Mouse (Mus musculus) thymus, postnatal 0 days (tissue): ENCODE data around the gene Qars. TPM values are rescaled to one million over a fixed set of nuclear protein-coding genes. Genes with fewer than 3 reads are reported as not detected.

Experiments used
- DNase-seq: peaks from one replicate; pipeline ENCODE4 v3.0.0-alpha.2; 2015; ENCODE audit warnings: low spot score
- polyA plus RNA-seq: library from polyadenylated mRNA; unstranded; fragments of >200 nt; fragmentation: Nextera tagmentation; extraction: Ambion mirVana; gene quantifications from 2 replicates; pipeline ENCODE4 v1.2.1, GENCODE M21; 2015

Gene Qars
- polyA plus RNA-seq, 1 experiment from 2014 or later, result 113 TPM

- no peak for DNase-seq
These were observed 20.5 kb upstream of the Qars start for GRCm38 (mm10) chr9:108486973-108487530.

GRCm38 (mm10) chr9:108488403-108488802 is 19.1 kb upstream of the Qars start:
- no peak for DNase-seq

GRCm38 (mm10) chr9:108489215-108489614 is 18.3 kb upstream of the Qars start:
- no peak for DNase-seq

GRCm38 (mm10) chr9:108489702-108490558 is 17.6 kb upstream of the Qars start:
- no peak for DNase-seq

GRCm38 (mm10) chr9:108490559-108491285 is 16.8 kb upstream of the Qars start, which contains the start of gene Usp19:
TSS of gene Usp19 (plus strand) at chr9:108490602.
- peak; percentile 96 for DNase-seq

GRCm38 (mm10) chr9:108491286-108491580 is 16.3 kb upstream of the Qars start:
- no peak for DNase-seq

GRCm38 (mm10) chr9:108492043-108492750 is 15.3 kb upstream of the Qars start:
- DNase-seq, result no peak

- DNase-seq, result no peak
These were observed 14.3 kb upstream of the Qars start for GRCm38 (mm10) chr9:108493246-108493645.

GRCm38 (mm10) chr9:108494146-108494825 is 13.2 kb upstream of the Qars start:
- DNase-seq, result no peak

- DNase-seq, result no peak
These were observed 12.6 kb upstream of the Qars start for GRCm38 (mm10) chr9:108494905-108495304.

GRCm38 (mm10) chr9:108499231-108499630 is 8.3 kb upstream of the Qars start:
- no peak for DNase-seq

GRCm38 (mm10) chr9:108499943-108500342 is 7.6 kb upstream of the Qars start:
- DNase-seq, result no peak

- no peak for DNase-seq
These were observed 605 bp upstream of the Qars start for GRCm38 (mm10) chr9:108506901-108507300.

- no peak for DNase-seq
These were observed 1.3 kb downstream of the Qars start for GRCm38 (mm10) chr9:108508776-108509175.

GRCm38 (mm10) chr9:108516380-108517251 is 9.1 kb downstream of the Qars start, which contains the start of gene Qrich1:
TSS of gene Qrich1 (plus strand) at chr9:108516806.
- DNase-seq, result peak; percentile 99

- DNase-seq, result peak; percentile 91
These were observed 9.9 kb downstream of the Qars start for GRCm38 (mm10) chr9:108517253-108517930.

- peak; percentile 73 for DNase-seq
These were observed 10.4 kb downstream of the Qars start for GRCm38 (mm10) chr9:108517931-108518332.

- DNase-seq, result no peak
These were observed 14.1 kb downstream of the Qars start for GRCm38 (mm10) chr9:108521604-108522003.

GRCm38 (mm10) chr9:108523341-108523740 is 15.8 kb downstream of the Qars start:
- DNase-seq, result no peak
